Mouse (Mus musculus) C2C12 (cell line): ENCODE data around the gene Mum1.

Experiments
- CTCF ChIP-seq: IDR thresholded peaks from one replicate; pipeline ENCODE4 v1.5.1; 2011; ENCODE audit not compliant: control insufficient read depth, insufficient read depth, insufficient read length
- MAX ChIP-seq: IDR thresholded peaks from one replicate; pipeline ENCODE4 v1.6.1; 2011; ENCODE audit warnings: mild to moderate bottlenecking, control low read depth
- USF1 ChIP-seq: IDR thresholded peaks from one replicate; pipeline ENCODE4 v1.6.1; 2011; ENCODE audit warnings: low read depth, mild to moderate bottlenecking, control low read depth, moderate library complexity

DNA sequence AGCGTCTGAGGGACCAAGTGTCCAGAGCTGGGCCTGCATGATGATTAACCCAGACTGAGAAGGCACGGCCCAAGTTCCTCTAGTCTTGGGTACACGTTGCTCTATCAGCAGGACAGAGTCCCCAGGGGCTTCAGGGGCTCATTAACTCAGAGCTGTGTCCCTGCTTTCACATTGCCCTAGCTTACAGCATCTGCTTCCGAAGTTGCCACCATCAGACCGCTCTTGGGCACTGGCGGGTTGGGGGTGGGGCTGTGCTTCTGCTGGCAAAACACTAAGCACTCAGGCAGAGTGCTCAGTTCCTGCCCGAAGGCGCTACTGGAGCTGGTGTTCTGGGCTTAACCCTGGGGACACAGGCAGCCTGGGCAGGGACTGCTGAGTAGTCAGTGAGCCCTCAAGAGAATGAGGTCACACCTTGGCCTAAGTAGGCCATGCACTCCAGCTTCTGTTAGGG is 55.7 kb downstream of the Mum1 start:
- TF ChIP-seq CTCF (no peak), USF1 (no peak), MAX (no peak)
